Mouse (Mus musculus): ENCODE results near the gene Tmc2.

Gene Tmc2

DNA sequence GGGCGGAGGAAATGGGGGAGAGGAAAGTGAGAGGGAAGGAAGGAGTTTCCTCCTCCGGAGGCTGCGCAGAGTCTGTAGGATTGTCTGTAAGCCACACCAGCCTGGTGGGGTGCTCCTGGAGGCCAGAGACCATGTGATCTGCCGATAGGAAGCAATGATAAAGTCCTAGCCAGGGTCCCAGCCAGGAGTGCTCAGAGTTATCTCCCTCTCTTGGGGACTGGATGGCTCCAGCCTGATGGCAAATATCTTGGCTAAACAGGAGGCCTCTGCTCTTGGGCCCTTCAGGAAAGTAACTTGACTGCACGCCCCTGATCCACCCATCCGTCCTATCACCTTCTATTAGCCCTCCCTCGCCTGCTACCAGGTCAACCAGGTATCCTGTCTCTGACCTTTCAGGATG, 53.2 kb downstream of the Tmc2 start:
- no peak for DNase-seq (ENCODE audit: extremely low read depth, low read depth, low spot score)

DNA sequence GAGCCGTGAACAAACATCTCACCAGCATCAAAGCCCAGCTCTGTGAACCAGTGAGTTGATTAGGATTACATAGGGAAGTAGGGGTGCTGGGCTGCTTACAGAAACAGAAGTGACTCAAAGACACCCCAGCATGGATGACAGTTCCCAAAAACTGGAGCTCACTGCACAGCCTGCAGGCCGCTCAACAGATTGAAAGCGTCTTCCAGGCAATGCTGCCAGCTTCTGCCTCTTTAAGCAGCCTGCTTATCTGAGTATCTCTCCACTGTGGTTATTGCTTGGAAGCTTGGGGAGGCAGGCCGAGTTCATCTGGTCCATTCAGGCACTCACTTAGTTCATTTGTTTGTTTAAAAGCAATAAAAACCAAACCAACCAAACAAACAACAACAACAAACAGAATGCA, 61.8 kb downstream of the Tmc2 start:
- DNase-seq (ENCODE audit: extremely low read depth, low read depth, low spot score): no peak

DNA sequence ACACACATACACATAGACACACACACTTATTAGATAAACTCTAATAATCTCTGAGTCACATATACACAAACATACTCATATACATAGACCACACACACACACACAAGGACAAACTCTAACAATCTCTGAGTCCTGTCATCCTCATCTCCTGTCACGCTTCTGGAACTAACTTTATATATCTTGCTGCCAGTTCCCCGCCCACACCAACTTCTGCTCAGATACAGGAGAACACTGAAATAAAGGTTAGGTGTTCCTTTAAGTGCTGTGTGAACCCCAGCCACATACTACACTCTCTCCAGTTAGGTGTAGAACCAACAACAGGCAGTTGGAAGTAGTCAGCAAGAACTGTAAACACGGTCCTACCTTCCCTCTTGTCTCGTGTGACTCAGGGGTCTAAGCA, 65.8 kb downstream of the Tmc2 start:
- no peak for DNase-seq (ENCODE audit: extremely low read depth, low read depth, low spot score)

DNA sequence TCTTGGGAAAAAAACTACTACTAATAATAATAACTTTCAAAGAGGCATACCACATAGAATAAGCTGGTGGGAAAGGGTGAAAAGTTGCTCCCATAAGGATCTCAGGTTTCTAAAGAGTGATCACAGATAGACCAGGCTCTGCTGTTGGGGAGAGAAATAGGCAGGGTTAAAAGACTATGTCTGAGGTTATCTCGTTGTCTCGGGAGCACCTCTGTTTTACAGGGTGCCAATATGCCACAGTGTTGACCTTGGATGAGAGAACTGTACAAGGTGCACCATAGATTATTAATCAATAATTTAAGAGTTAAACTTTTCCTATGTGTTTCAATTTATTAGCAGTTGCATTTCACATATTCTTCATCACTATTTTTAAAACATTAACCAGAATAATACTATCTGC, 66.9 kb downstream of the Tmc2 start:
- DNase-seq (ENCODE audit: extremely low read depth, low read depth, low spot score): no peak

DNA sequence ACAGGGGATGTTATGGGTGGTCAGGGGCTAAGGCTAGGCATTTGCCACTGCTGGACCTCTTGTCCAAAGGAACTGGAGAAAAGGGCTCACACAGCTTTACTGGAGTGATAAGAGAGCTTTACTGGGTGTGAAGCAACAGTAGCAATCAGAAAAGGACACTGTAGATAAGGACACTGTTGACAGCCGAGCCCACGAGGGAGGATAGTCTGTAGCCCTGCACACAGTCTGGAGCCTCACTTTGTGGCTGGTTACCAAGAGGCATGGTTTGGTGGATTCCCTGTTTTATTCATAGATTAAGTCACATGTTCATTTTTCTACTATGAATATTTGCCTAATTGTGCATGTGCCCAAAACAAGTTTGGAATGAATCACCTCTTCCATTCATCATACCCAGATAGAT, 67.4 kb downstream of the Tmc2 start:
- no peak for DNase-seq (ENCODE audit: extremely low read depth, low read depth, low spot score)

DNA sequence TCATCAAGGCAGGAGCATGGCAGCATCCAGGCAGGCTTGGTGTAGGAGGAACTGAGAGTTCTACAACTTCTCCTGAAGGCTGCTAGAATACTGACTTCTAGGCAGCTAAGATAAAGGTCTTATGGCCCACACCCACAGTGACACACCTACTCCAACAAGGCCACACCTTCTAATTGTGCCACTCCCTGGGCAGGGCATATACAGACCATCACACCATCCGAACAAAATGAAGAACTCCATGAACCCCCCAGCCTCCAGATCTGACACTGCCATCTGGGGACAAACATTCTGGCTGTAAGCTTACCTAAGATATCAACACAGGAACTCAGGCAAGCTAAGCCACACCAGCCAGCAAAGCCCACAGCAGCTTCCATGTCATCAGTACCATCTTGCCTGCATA, 70.5 kb downstream of the Tmc2 start:
- no peak for DNase-seq (ENCODE audit: extremely low read depth, low read depth, low spot score)

DNA sequence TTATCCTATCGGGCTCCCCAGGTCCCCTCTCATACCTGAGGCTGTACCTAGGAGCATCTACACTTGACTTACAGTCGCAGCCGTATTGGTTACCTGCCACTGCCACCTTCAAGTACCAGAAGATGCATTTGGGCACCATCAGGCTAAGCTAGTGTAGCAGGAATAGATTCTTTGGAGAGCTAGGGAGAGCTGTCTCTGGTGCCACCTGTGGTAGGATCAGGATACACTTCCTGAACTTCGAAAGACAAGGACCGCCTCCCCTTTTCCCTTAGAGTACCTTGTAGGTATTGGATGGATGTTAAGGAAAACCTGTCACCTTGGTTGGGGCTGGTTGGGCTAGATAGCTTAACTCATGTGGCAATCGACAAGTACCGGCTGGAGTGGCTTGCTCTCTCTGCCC, 73.1 kb downstream of the Tmc2 start:
- DNase-seq (ENCODE audit: extremely low read depth, low read depth, low spot score): no peak

DNA sequence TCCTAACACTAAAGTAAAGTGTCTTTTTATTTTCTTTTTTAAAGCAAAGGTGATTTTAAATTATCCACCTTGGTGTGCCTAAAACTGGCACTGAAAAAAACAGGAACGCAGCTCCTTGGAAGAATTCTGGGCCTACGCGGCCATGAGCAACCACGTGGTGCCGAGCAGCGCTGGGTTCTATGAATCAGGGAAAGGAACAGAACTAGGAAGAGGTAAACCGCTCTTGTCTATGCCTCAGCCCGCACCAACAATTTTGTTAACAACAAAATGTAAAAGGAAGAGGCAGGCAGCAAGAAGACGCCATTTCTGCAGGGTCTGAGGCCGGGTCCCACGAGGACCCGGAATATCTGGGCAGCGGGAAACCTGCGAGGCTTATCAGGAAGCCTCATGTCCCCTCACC, 78.7 kb downstream of the Tmc2 start:
- DNase-seq (ENCODE audit: extremely low read depth, low read depth, low spot score): no peak

DNA sequence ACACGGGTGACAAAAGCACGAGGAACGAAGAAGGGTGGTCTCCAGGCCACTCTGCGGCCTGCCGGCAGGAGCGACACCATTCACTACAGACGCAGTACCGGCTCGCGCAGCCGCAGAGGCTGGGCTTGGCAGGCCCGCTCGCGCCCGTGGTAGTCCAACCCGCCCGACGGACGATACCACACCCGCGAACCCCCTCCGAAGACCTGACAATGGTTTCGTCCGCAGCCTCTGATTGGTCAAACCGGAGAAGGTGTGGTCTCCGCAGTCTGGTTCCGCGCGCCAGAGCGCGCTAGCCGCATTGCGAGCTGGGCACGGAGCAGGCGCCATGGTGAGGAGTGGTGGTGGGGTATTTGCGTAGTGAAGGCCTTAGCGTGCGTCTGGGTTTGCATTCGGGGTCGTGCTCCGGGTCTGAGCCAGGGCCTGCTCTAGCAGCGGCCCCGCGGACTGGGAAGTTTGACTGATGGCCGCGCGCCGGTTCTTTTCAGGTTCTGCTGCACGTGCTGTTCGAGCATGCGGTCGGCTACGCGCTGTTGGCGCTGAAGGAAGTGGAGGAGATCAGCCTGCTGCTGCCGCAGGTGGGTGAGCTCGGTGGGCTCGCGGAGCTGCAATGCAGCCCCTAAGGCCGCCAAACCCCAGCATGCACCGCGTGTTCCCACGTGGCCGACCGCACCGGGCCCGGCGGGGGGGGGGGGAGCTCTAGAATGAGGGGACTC, 79.3 kb downstream of the Tmc2 start, which contains the start of gene Nop56:
Nop56 (plus strand) TSS at position 282 of the 713 bp plus-strand sequence.
- peak; percentile 70 for DNase-seq (ENCODE audit: extremely low read depth, low read depth, low spot score)

DNA sequence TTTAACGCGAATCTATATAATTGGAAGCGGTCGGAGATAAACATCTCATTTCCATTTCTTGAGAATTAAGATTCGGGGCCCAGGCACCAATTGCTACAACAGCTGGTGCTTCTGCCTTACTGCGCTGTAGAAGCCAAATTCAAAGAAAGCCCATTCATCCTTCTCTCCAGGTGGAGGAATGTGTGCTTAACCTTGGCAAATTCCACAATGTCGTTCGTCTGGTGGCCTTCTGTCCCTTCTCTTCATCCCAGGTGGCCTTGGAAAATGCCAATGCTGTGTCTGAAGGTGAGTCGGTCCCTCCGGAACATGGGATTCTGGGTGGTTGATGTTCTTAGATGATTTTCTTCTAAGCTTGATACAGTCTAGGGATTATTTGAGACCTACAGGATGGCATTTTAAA, 79.9 kb downstream of the Tmc2 start:
- DNase-seq (ENCODE audit: extremely low read depth, low read depth, low spot score): no peak

DNA sequence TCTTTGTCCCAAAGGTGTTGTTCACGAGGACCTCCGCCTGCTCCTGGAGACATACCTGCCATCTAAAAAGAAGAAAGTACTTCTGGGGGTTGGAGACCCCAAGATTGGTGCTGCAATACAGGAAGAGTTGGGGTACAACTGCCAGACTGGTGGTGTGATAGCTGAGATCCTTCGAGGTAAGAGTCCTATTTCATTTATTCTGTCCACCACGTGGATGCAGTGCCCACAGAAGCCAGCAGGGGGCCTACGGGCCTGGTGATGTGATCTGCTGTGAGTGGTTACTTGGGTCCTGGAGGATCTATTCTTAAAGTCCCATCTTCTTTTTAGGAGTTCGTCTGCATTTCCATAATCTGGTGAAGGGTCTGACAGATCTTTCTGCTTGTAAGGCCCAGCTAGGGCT, 80.7 kb downstream of the Tmc2 start:
- DNase-seq (ENCODE audit: extremely low read depth, low read depth, low spot score): no peak

DNA sequence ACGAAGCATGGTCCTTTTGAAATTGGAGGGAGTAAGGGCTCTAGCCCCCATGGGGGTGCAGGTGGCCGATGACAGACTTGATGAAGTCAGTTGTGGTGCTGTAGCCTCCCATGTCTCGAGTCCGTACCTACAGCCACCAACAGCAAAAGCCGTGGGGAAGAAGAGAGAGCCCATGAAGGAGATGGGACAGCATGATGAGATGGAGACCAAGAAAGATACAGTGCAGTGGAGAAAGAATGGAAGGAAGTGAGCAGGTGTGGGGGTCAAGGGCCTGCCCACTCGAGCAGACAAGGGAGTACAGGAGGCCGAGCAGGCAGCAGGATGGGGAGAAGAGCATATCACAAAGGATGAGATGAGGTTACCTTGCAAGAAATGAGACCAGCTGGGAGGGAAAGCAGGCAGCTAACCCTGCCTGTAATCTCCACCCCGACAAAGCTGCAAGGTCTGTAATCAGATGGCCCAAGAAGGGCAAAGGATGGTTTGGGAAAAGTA, 84.7 kb downstream of the Tmc2 start:
- no peak for DNase-seq (ENCODE audit: extremely low read depth, low read depth, low spot score)

DNA sequence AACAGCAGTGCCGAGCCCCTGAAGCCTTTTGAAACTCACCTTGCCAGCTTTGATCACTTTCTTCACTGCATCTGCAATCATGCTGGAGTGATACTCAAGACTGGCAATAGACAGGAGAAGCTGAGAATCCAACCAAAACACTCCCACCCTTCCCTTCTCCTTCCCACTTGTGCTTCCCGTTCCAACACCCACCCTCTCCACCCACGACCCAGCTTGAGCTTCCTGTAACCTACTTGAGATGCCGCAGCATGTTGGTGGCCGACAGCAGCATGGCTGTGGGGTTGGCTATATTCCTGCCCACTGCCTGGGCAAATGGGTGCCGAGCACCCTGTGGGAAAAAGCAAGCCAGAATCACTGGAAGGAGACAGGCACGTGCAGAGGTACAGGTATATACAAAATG, 85.2 kb downstream of the Tmc2 start:
- no peak for DNase-seq (ENCODE audit: extremely low read depth, low read depth, low spot score)

DNA sequence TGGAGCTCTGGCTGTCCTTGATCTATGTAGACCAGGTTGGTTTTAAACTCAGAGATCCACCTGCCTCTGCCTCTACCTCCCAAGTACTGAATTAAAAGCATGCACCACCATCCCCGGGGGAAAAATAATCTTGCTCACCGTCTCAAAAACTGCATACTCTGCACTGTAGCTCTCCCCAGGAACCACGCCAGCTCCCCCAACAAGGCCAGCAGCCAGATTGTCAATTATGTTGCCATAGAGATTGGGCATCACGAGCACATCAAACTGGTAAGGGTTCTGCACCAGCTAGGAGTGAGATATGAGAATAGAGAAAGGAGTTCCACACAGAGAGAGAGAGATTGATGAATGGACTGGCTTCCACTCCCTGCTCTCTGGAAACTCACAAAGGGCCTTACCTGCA, 85.8 kb downstream of the Tmc2 start:
- no peak for DNase-seq (ENCODE audit: extremely low read depth, low read depth, low spot score)

DNA sequence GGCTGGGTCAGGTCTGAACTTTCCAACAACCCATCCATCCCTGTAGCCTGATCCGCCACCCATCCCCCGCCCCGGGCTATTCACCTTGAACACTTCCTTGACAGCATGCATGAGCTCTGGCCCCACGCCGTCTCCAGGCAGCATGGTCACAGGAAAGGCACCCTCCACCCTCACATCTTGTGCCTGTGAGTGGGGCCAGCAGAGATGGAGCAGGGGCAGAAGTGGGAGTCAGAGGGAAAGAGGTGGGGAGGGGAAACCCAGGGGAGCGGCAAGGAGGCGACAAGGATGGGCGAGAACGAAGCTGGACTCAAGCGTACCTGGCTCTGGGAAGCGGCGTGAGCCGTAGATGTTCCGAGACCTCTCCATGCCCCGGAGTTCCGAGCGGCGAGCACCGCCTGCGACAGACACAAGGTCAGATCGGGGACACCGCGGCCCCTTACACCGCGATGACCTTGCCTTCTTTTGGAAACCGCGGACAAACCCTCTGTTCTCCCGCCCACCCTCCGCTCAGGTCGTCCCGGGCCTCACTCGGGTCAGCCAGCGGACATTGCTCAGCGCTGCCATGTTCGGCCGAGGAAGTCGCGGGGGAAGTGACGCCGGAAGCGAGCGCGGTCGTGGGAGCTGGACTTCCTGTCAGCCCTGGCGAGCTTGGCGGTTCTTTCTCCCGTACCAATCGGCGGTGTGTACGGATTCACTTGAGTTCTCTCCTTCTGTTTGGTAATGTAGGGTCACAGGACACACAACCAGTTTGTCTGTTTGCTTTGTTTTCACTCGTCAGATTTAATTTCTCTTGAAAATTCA, 89.1 kb downstream of the Tmc2 start, which contains the start of gene Idh3b:
Idh3b (minus strand) TSS at position 694 of the 801 bp plus-strand sequence.
- no peak for DNase-seq (ENCODE audit: extremely low read depth, low read depth, low spot score)

DNA sequence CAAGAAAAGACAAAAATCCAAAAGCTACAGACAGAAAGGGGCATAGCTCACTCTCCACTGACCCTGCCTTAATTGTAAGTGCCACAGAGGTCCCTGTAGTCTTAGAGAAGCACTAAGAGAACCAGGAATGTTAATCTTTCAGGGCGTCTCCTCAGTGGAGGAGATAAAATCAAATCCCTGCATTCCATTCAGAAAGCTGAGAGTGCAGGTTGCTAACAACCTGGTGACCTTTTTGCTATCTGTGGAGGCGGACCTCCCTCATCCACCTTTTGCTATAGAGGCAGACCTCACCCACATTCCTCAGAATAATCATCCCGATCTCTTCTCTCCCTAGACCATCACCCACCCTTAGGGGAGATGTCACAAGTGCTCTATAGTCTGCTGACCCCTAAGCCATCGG, 94.1 kb downstream of the Tmc2 start:
- DNase-seq (ENCODE audit: extremely low read depth, low read depth, low spot score): no peak

DNA sequence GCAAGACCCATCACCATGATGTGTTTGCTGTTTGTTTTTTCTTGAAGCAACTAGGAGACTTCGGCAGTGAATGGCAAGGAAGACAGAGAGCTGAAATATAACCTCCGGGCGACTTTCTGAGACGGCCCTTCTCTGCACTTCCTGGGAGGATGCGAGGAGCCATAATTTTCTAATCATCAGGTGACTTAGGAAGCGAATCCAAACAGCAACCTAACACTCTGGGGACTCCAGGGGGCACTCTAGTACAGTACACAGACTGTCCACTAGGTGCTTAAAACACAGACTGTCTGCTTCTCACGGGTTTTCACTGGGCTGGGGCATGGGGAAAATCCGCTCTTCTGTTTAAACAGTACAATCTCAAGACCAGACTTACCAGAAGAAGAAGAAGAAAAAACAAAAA, 96.4 kb downstream of the Tmc2 start:
- no peak for DNase-seq (ENCODE audit: extremely low read depth, low read depth, low spot score)

DNA sequence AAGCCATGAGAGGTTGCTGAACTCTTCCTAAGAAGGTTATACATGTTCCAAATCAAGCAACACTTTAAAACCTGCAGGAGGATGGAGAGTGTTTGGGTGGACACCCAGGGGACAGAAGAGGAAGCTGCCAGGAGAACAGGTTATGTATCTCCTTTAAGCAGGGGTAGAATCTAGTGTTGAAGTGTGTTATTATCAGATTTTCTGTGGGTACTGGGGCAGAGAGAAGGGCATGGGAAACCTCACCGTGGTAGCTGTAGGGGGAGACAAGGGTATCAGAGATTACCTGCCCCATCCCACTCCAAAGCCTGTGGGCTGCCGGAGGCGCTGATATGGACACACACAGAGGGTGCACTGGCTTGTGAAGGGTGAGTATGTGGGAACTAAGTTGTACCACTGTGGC, 98.0 kb downstream of the Tmc2 start:
- no peak for DNase-seq (ENCODE audit: extremely low read depth, low read depth, low spot score)

DNA sequence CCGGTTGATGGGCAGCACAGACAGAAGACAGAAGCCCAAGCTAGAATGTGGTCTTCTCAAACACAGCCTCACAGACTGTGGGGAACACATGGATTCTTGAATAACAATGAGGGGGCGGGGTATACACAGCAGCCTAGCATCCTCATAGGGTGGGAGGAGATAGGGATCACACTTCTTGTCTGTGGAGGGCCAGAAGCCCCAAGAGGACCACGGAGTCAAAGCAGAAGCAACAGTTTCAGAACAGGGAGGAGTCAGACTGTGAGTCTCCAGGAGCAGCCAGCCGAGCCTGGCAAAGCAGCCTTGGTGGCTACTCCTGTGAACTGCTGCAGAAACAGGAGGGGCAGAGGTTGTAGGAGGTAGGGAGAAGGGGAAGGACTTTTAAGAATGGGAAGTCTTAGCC, 98.5 kb downstream of the Tmc2 start:
- no peak for DNase-seq (ENCODE audit: extremely low read depth, low read depth, low spot score)

DNA sequence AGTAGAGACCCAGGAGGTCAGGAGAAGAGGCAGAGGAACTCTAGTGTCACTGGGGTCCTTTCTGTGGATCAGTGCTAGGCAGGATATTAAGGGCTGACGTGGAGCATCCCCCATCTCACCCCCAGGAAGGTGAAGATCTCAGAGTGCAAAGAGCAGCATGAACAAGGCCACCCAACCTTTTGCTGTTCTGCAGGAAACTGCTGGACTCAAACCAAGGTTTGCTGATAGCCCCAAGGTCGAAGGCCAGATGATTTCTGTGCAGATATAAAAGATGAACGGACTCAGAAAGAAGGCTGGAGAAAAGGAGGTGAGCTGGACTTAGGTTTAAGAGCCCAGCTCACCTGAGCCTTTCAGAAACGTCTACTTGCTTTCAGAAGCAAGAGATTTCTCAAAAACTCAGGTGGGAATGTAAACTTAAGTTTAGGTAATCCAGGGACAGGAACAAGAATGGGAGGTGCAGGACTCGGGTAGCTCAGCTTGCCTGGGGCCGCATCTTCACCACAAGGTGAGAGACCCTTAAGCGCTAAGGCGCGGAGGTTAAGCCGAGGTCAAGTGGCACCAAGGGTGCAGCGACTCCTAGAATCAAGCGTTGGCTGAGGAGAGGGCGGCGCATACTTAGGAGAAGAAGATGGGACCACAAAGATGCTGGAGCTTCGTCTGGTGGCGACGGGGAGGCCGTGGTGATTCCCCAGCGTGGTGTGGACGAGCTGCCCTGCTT, 99.4 kb downstream of the Tmc2 start:
- DNase-seq (ENCODE audit: extremely low read depth, low read depth, low spot score): no peak

DNA sequence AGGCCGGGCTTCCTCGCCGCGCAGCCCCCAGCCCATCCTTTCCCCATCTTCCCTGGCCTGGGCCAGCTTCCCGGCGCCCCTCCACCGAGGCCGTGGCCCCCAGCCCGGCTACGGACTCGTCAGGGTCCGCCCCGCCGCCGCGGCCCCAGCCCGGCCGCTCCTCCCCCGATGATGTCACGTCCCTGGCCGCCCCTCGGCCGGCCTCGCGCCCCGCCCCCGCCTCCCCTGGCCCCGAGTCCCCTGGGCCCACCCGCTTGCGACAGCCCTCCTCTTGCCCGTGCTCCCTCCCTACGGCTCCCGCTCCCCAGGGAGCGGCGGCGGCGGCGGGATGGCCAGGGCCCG, 99.9 kb downstream of the Tmc2 start, which contains the start of gene Ebf4:
Ebf4 (plus strand) TSS at position 234 of the 342 bp plus-strand sequence.
- no peak for DNase-seq (ENCODE audit: extremely low read depth, low read depth, low spot score)

All from fat pad, adult 2 months (tissue).